Mouse (Mus musculus): ENCODE data around the gene Disp2. TPM values are rescaled to one million over a fixed set of nuclear protein-coding genes. Genes with fewer than 3 reads are reported as not detected.
A peak's percentile ranks its signal among the peaks of the same experiment; 100 is the strongest.

The Disp2 gene
- total and polyA plus RNA-seq, 2 experiments from 2014 or later, result 0.03 to 0.38 TPM

DNA sequence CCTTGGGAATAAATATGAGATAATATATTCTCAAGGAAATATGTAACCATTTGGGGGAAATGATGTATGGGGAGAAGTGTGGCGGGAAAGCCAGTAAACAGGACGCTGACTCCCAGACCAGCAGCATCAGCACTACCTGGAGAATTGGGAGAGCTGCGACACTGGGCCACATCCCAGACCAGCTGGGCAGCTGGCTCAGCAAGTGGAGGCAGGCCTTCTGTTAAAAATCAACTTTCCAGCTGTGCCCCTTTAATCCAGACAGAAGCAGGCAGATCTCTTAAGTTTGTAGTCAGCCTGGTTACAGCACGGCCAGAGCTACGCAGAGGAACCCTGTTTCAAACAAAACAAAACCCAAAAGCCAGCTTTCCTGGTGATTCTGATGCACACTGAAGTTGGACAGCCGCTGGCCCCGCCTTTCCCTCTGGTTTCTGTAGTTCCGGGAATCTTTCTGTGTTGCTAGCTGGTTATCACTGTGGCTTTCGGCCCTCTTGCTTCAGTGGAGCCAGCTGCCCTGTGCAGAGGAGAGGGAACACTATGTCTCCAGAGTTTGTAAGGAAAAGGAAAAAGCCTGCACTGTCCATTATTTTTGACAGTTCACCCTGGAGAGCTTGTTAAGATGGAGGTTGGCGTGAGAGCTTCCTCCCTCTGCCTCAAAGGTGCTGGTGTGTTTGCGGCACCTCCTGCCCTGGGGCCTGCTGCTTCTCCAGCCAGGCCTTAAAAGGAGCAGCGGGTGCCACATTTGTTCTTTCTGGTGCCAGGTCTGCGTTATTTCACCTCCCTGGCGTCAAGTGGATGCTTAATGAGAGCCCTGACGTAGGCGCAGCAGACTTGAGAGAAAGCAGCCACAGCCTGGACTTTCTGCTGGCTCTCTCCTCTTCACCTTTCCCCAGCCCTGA is 27.4 kb upstream of the Disp2 start:
- ATAC-seq (ENCODE audit: insufficient read depth, low read depth), result peak; percentile 56

DNA sequence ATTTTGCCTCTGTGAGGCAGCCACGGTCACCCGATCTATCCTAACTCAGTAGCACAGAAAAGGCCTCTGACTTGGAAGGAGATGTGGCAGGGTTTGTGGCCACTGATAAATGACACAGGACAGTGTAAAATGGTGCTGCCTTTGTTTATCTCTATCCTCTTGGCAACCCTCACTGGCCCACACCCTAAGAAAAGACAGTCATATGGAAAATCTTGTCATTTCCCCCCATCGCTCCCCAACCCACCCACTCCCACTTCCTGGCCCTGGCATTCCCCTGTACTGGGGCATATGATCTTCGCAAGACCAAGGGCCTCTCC is 26.8 kb upstream of the Disp2 start:
- no peaks in the 10 kb centered on the region for H3K9me3 ChIP-seq (replicated peaks; ENCODE audit: control insufficient read depth, low read length)
- H3K9ac ChIP-seq (replicated peaks; ENCODE audit: low read depth, low read length), result no peak overlapping the region
- peaks cover 40% of the 10 kb centered on the region for H3K4me1 ChIP-seq (ENCODE audit: control insufficient read depth, insufficient read depth)
- 0 out of 2 replicates have a peak, but pooled peaks have one; percentile 1 for ATAC-seq (ENCODE audit: insufficient read depth, low read depth)
- TF ChIP-seq EP300 (IDR thresholded peaks at IDR 0.05; ENCODE audit: low read depth), result no peak
- peak overlapping the region; percentile 87 for H3K27ac ChIP-seq (ENCODE audit: low read depth)
- DNase-seq (ENCODE audit: low spot score), result no peak
- H3K36me3 ChIP-seq (replicated peaks; ENCODE audit: control insufficient read depth, insufficient read depth, low read length), result peaks cover 19% of the 10 kb centered on the region
- no peaks in the 10 kb centered on the region for H3K27me3 ChIP-seq (ENCODE audit: control insufficient read depth, insufficient read depth, low read length)
- no peak overlapping the region for H3K4me3 ChIP-seq (ENCODE audit: low read depth, low read length)
- WGBS, result 44% methylated on average over 4 of the region's 4 CpGs
- no peak overlapping the region for H3K4me2 ChIP-seq (ENCODE audit: low read depth, low read length)

More for the DNA sequence above, 27.4 kb upstream of the Disp2 start:
- WGBS, result 40% methylated on average over 16 of the region's 16 CpGs
- peak; percentile 73 for DNase-seq (ENCODE audit: low spot score)
- Histone ChIP-seq H3K4me1 (ENCODE audit: control insufficient read depth, insufficient read depth) (peaks cover 46% of the 10 kb centered on the region), H3K27me3 (ENCODE audit: control insufficient read depth, insufficient read depth, low read length) (no peaks in the 10 kb centered on the region), H3K9me3 (replicated peaks; ENCODE audit: control insufficient read depth, low read length) (no peaks in the 10 kb centered on the region), H3K36me3 (replicated peaks; ENCODE audit: control insufficient read depth, insufficient read depth, low read length) (peaks cover 14% of the 10 kb centered on the region), H3K4me3 (ENCODE audit: low read depth, low read length) (no peak overlapping the region), H3K4me2 (ENCODE audit: low read depth, low read length) (no peak overlapping the region), H3K9ac (replicated peaks; ENCODE audit: low read depth, low read length) (no peak overlapping the region), H3K27ac (ENCODE audit: low read depth) (peak overlapping the region; percentile 87)
- TF ChIP-seq CTCF (IDR thresholded peaks at IDR 0.05; ENCODE audit: low read depth), result no peak
- TF ChIP-seq EP300 (IDR thresholded peaks at IDR 0.05; ENCODE audit: low read depth), result no peak

DNA sequence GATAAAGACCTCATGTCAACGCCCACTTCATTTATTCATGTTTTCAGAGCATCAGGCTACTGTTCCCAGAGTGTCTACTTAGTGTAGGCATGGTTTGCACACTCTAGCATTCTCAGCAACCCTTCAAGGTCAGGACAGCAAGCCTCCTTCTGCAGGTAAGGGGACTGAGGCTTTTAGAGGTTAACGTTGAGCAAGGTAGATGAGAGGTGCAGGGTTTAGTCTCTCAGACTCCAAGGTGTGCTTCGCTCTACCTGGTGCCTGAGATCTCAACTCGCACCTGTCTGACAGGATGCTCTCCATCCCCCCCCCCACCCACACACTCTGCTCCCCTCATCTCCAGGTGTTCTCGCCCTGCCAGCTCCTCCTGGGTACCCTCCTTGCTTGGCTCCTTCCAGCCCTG is 25.4 kb upstream of the Disp2 start:
- no peaks in the 10 kb centered on the region for H3K27me3 ChIP-seq (ENCODE audit: control insufficient read depth, insufficient read depth, low read length)
- H3K27ac ChIP-seq (ENCODE audit: low read depth), result no peak overlapping the region
- peaks cover 27% of the 10 kb centered on the region for H3K4me1 ChIP-seq (ENCODE audit: control insufficient read depth, insufficient read depth)
- no peak for TF ChIP-seq EP300 (IDR thresholded peaks at IDR 0.05; ENCODE audit: low read depth)
- TF ChIP-seq CTCF (IDR thresholded peaks at IDR 0.05; ENCODE audit: low read depth), result no peak
- WGBS, result 87% methylated on average over 5 of the region's 5 CpGs
- ATAC-seq (ENCODE audit: insufficient read depth, low read depth), result no peak
- H3K9me3 ChIP-seq (replicated peaks; ENCODE audit: control insufficient read depth, low read length), result no peaks in the 10 kb centered on the region
- peaks cover 24% of the 10 kb centered on the region for H3K36me3 ChIP-seq (replicated peaks; ENCODE audit: control insufficient read depth, insufficient read depth, low read length)
- H3K9ac ChIP-seq (replicated peaks; ENCODE audit: low read depth, low read length), result no peak overlapping the region
- no peak overlapping the region for H3K4me2 ChIP-seq (ENCODE audit: low read depth, low read length)
- DNase-seq (ENCODE audit: low spot score), result no peak
- no peak overlapping the region for H3K4me3 ChIP-seq (ENCODE audit: low read depth, low read length)

DNA sequence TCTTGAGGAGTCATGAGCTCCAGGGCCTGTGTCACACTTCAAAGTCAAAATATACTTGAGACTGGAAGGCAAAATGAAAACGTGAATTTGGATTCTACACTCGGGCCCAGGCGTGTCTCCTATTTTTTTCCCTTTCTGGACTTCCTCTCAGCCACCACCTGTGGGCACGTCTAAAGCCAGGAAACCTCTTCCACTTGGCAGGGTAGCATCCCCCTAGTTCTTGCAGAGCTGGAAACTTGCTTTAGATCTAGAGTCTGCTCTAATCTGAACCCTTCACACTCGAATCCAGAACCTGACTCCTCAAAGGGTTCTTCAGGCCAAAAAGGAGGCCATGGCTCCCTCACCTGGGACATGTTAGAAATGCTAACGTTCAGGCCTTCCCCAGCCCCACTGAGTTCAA is 24.1 kb upstream of the Disp2 start:
- Histone ChIP-seq H3K36me3 (replicated peaks; ENCODE audit: control insufficient read depth, insufficient read depth, low read length) (peaks cover 23% of the 10 kb centered on the region), H3K9ac (replicated peaks; ENCODE audit: low read depth, low read length) (no peak overlapping the region), H3K4me3 (ENCODE audit: low read depth, low read length) (no peak overlapping the region), H3K27ac (ENCODE audit: low read depth) (no peak overlapping the region), H3K4me2 (ENCODE audit: low read depth, low read length) (no peak overlapping the region), H3K27me3 (ENCODE audit: control insufficient read depth, insufficient read depth, low read length) (no peaks in the 10 kb centered on the region), H3K9me3 (replicated peaks; ENCODE audit: control insufficient read depth, low read length) (no peaks in the 10 kb centered on the region), H3K4me1 (ENCODE audit: control insufficient read depth, insufficient read depth) (peaks cover 26% of the 10 kb centered on the region)
- ATAC-seq (ENCODE audit: insufficient read depth, low read depth), result no peak
- 85% methylated on average over 6 of the region's 6 CpGs for WGBS
- no peak for DNase-seq (ENCODE audit: low spot score)
- TF ChIP-seq EP300 (IDR thresholded peaks at IDR 0.05; ENCODE audit: low read depth) (no peak), CTCF (IDR thresholded peaks at IDR 0.05; ENCODE audit: low read depth) (no peak)

DNA sequence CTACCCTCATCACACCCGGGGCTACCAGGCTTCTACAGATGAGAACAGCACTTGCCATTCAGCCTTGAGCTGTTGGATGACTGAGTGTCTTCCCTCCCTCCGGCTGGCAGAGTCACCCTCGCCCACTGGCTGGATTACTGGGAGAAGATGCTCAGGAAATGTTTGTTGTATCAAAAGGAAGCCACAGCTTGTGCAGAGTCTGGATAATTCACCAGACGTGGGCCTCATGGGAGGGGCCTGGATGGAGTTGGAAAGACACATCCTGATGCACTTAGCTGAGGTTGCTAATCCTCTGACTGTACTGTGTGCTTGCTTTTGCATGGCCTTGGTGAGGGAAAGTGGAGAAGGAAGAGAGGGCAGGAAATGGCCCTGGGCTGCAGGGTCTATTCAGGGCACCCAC is 23.4 kb upstream of the Disp2 start:
- H3K9me3 ChIP-seq (replicated peaks; ENCODE audit: control insufficient read depth, low read length), result no peaks in the 10 kb centered on the region
- no peak for DNase-seq (ENCODE audit: low spot score)
- no peak overlapping the region for H3K4me2 ChIP-seq (ENCODE audit: low read depth, low read length)
- no peak overlapping the region for H3K27ac ChIP-seq (ENCODE audit: low read depth)
- ATAC-seq (ENCODE audit: insufficient read depth, low read depth), result no peak
- no peak overlapping the region for H3K9ac ChIP-seq (replicated peaks; ENCODE audit: low read depth, low read length)
- no peak for TF ChIP-seq CTCF (IDR thresholded peaks at IDR 0.05; ENCODE audit: low read depth)
- TF ChIP-seq EP300 (IDR thresholded peaks at IDR 0.05; ENCODE audit: low read depth), result no peak
- peaks cover 24% of the 10 kb centered on the region for H3K4me1 ChIP-seq (ENCODE audit: control insufficient read depth, insufficient read depth)
- H3K4me3 ChIP-seq (ENCODE audit: low read depth, low read length), result no peak overlapping the region
- no peaks in the 10 kb centered on the region for H3K27me3 ChIP-seq (ENCODE audit: control insufficient read depth, insufficient read depth, low read length)
- H3K36me3 ChIP-seq (replicated peaks; ENCODE audit: control insufficient read depth, insufficient read depth, low read length), result peaks cover 23% of the 10 kb centered on the region
- WGBS, result 69% methylated on average over 4 of the region's 4 CpGs

DNA sequence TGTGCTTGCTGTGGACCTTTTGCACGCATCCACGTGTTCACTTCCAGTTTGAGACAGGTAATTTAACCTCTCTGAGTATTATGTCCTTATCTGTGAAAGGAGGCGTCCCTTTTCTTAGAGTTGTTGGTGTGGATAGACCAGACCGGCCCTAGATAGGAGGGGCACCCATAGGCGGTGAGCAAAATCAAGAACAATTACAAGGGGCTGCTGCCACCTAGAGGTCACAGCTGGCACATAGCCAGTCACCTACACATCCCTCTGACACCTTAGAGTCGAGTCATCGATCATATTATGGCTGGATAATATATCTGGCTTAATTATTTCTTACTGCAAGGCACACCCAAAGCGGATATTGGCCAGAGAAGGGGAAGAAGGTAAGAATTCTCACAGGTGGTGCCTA is 19.7 kb upstream of the Disp2 start:
- Histone ChIP-seq H3K9me3 (replicated peaks; ENCODE audit: control insufficient read depth, low read length) (no peaks in the 10 kb centered on the region), H3K27me3 (ENCODE audit: control insufficient read depth, insufficient read depth, low read length) (no peaks in the 10 kb centered on the region), H3K27ac (ENCODE audit: low read depth) (no peak overlapping the region), H3K4me2 (ENCODE audit: low read depth, low read length) (no peak overlapping the region), H3K4me3 (ENCODE audit: low read depth, low read length) (no peak overlapping the region), H3K4me1 (ENCODE audit: control insufficient read depth, insufficient read depth) (peaks cover 40% of the 10 kb centered on the region), H3K9ac (replicated peaks; ENCODE audit: low read depth, low read length) (no peak overlapping the region), H3K36me3 (replicated peaks; ENCODE audit: control insufficient read depth, insufficient read depth, low read length) (peaks cover 23% of the 10 kb centered on the region)
- ATAC-seq (ENCODE audit: insufficient read depth, low read depth), result 0 out of 2 replicates have a peak, but pooled peaks have one; percentile 30
- DNase-seq (ENCODE audit: low spot score), result no peak
- peak; percentile 72 for TF ChIP-seq CTCF (IDR thresholded peaks at IDR 0.05; ENCODE audit: low read depth)
- TF ChIP-seq EP300 (IDR thresholded peaks at IDR 0.05; ENCODE audit: low read depth), result no peak
- WGBS, result 8% methylated on average over 8 of the region's 8 CpGs

Measured in heart, postnatal 0 days (tissue).